Mouse (Mus musculus) midbrain, embryonic 13.5 days (tissue): Measurements from ENCODE around the gene Srms. TPM values are rescaled to one million over a fixed set of nuclear protein-coding genes. Genes with fewer than 3 reads are reported as not detected.
"Not testable (repeated sequence)": the region's sequence is repeated elsewhere in the genome, so short reads cannot be mapped to it uniquely, and the experiment has no call there.

ENCODE experiments used
- ATAC-seq: fragments of 200-750 bp; cut with Nextera tagmentation; 2 replicates; pipeline ENCODE4 v1.8.0; 2017; ENCODE audit warnings: mild to moderate bottlenecking, moderate TSS enrichment, moderate library complexity
- H3K27ac ChIP-seq: fragments of 300-500 bp; sonication (generic); 2 replicates; pipeline ENCODE4 v1.5.1; 2015; ENCODE audit warnings: inconsistent platforms, mild to moderate bottlenecking, moderate library complexity
- H3K27me3 ChIP-seq: fragments of 300-500 bp; sonication (generic); 2 replicates; pipeline ENCODE4 v1.6.1; 2015; ENCODE audit warnings: mild to moderate bottlenecking, inconsistent platforms
- H3K36me3 ChIP-seq: fragments of 300-500 bp; sonication (generic); 2 replicates; pipeline ENCODE4 v1.6.1; 2015; ENCODE audit warnings: mild to moderate bottlenecking, inconsistent platforms
- H3K4me1 ChIP-seq: fragments of 300-500 bp; sonication (generic); replicated peaks from 2 replicates; pipeline ENCODE4 v1.6.1; 2015; ENCODE audit warnings: inconsistent platforms
- H3K4me2 ChIP-seq: fragments of 300-500 bp; sonication (generic); replicated peaks from 2 replicates; pipeline ENCODE4 v1.6.1; 2015; ENCODE audit warnings: moderate library complexity, mild to moderate bottlenecking, inconsistent platforms
- H3K4me3 ChIP-seq: fragments of 300-500 bp; sonication (generic); replicated peaks from 2 replicates; pipeline ENCODE4 v1.5.1; 2015; ENCODE audit warnings: mild to moderate bottlenecking, inconsistent platforms
- H3K9ac ChIP-seq: fragments of 300-500 bp; sonication (generic); replicated peaks from 2 replicates; pipeline ENCODE4 v1.6.1; 2015; ENCODE audit warnings: mild to moderate bottlenecking, inconsistent platforms
- H3K9me3 ChIP-seq: fragments of 300-500 bp; sonication (generic); 2 replicates; pipeline ENCODE4 v1.6.1; 2016; ENCODE audit warnings: mild to moderate bottlenecking, inconsistent platforms
- WGBS: fragments of 180-500 bp; shearing (Covaris S2); methylation state at CpG from one replicate; pipeline ENCODE4 v1.1.7; 2015; 5-methylcytosine and 5-hydroxymethylcytosine counted together
- polyA plus RNA-seq: library from polyadenylated mRNA; unstranded; fragments of >200 nt; fragmentation: Nextera tagmentation; extraction: Ambion mirVana; gene quantifications from 2 replicates; pipeline ENCODE4 v1.2.1, GENCODE M21; 2015

Srms gene
- polyA plus RNA-seq, 1 experiment from 2014 or later = not detected

GRCm38 (mm10) chr2:181216037-181216436 is 3.1 kb upstream of the Srms start:
- no peak for ATAC-seq
- no peak overlapping the region for H3K27ac ChIP-seq
- no peak overlapping the region for H3K4me3 ChIP-seq
- no peak overlapping the region for H3K4me2 ChIP-seq
- no peaks in the 10 kb centered on the region for H3K9me3 ChIP-seq
- H3K27me3 ChIP-seq = peaks cover 53% of the 10 kb centered on the region
- no peaks in the 10 kb centered on the region for H3K36me3 ChIP-seq
- 88% methylated on average over 6 of the region's 6 CpGs for WGBS
- H3K9ac ChIP-seq = no peak overlapping the region
- peaks cover 25% of the 10 kb centered on the region for H3K4me1 ChIP-seq

- ATAC-seq = no peak
- H3K27ac ChIP-seq = no peak overlapping the region
- H3K4me3 ChIP-seq = peak overlapping the region; percentile 30
- no peaks in the 10 kb centered on the region for H3K9me3 ChIP-seq
- no peak overlapping the region; the same call in 1 of the 2 replicates for H3K9ac ChIP-seq
- peak overlapping the region; percentile 47 for H3K4me2 ChIP-seq
- no peaks in the 10 kb centered on the region for H3K36me3 ChIP-seq
- H3K27me3 ChIP-seq = peaks cover 53% of the 10 kb centered on the region
- WGBS = 3% methylated on average over 34 of the region's 34 CpGs
- peaks cover 12% of the 10 kb centered on the region for H3K4me1 ChIP-seq
These were observed 480 bp downstream of the Srms start for GRCm38 (mm10) chr2:181212389-181213020.

GRCm38 (mm10) chr2:181206118-181206517 is 6.9 kb downstream of the Srms start:
- no peak overlapping the region for H3K4me3 ChIP-seq
- H3K36me3 ChIP-seq = no peaks in the 10 kb centered on the region
- H3K4me2 ChIP-seq = no peak overlapping the region
- no peak for ATAC-seq
- peaks cover 15% of the 10 kb centered on the region for H3K27me3 ChIP-seq
- no peak overlapping the region for H3K9ac ChIP-seq
- 75% methylated on average over 9 of the region's 9 CpGs for WGBS
- H3K27ac ChIP-seq = no peak overlapping the region
- H3K4me1 ChIP-seq = no peaks in the 10 kb centered on the region
- no peaks in the 10 kb centered on the region for H3K9me3 ChIP-seq

- H3K9me3 ChIP-seq = no peaks in the 10 kb centered on the region
- no peak overlapping the region for H3K9ac ChIP-seq
- H3K4me3 ChIP-seq = no peak overlapping the region
- H3K27me3 ChIP-seq = peaks cover 11% of the 10 kb centered on the region
- no peaks in the 10 kb centered on the region for H3K4me1 ChIP-seq
- H3K36me3 ChIP-seq = no peaks in the 10 kb centered on the region
- no peak overlapping the region for H3K27ac ChIP-seq
- H3K4me2 ChIP-seq = no peak overlapping the region
- 89% methylated on average over 5 of the region's 5 CpGs for WGBS
- no peak for ATAC-seq
These were observed 7.3 kb downstream of the Srms start for GRCm38 (mm10) chr2:181205678-181206077.

- H3K36me3 ChIP-seq = no peaks in the 10 kb centered on the region
- H3K4me2 ChIP-seq = no peak overlapping the region
- H3K27me3 ChIP-seq = 0 out of 2 replicates have a peak, but pooled peaks cover 3% of the 10 kb centered on the region
- H3K27ac ChIP-seq = no peak overlapping the region
- no peaks in the 10 kb centered on the region for H3K4me1 ChIP-seq
- ATAC-seq = no peak
- WGBS = 83% methylated on average over 6 of the region's 6 CpGs
- H3K9me3 ChIP-seq = no peaks in the 10 kb centered on the region
- no peak overlapping the region for H3K9ac ChIP-seq
- no peak overlapping the region for H3K4me3 ChIP-seq
These were observed 10.1 kb downstream of the Srms start for GRCm38 (mm10) chr2:181202886-181203285.

GRCm38 (mm10) chr2:181202422-181202821 is 10.6 kb downstream of the Srms start, which contains the start of gene Ptk6:
Gene Ptk6, minus strand, starts transcription at chr2:181202789.
- 0 out of 2 replicates have a peak, but pooled peaks cover 3% of the 10 kb centered on the region for H3K27me3 ChIP-seq
- no peak for ATAC-seq
- no peaks in the 10 kb centered on the region for H3K9me3 ChIP-seq
- H3K4me3 ChIP-seq = no peak within 1 kb of the TSS
- H3K4me2 ChIP-seq = no peak within 1 kb of the TSS
- no peaks in the 10 kb centered on the region for H3K4me1 ChIP-seq
- 91% methylated on average over 3 of the region's 3 CpGs for WGBS
- no peak within 1 kb of the TSS for H3K27ac ChIP-seq
- H3K36me3 ChIP-seq = no peaks in the 10 kb centered on the region
- H3K9ac ChIP-seq = no peak within 1 kb of the TSS

GRCm38 (mm10) chr2:181201606-181202005 is 11.4 kb downstream of the Srms start:
- peaks cover 3% of the 10 kb centered on the region; the same call in 1 of the 2 replicates for H3K27me3 ChIP-seq
- H3K9ac ChIP-seq = no peak overlapping the region
- 80% methylated on average over 3 of the region's 3 CpGs for WGBS
- H3K4me2 ChIP-seq = no peak overlapping the region
- H3K36me3 ChIP-seq = no peaks in the 10 kb centered on the region
- no peak for ATAC-seq
- H3K27ac ChIP-seq = no peak overlapping the region
- H3K4me1 ChIP-seq = no peaks in the 10 kb centered on the region
- H3K4me3 ChIP-seq = no peak overlapping the region
- H3K9me3 ChIP-seq = no peaks in the 10 kb centered on the region

GRCm38 (mm10) chr2:181196628-181197300 is 16.2 kb downstream of the Srms start:
- H3K4me2 ChIP-seq = no peak overlapping the region
- no peaks in the 10 kb centered on the region for H3K36me3 ChIP-seq
- WGBS = 96% methylated on average over 4 of the region's 4 CpGs
- no peaks in the 10 kb centered on the region; the same call in 1 of the 2 replicates for H3K27me3 ChIP-seq
- H3K9ac ChIP-seq = no peak overlapping the region
- H3K9me3 ChIP-seq = no peaks in the 10 kb centered on the region
- ATAC-seq = no peak
- no peaks in the 10 kb centered on the region for H3K4me1 ChIP-seq
- no peak overlapping the region for H3K4me3 ChIP-seq
- H3K27ac ChIP-seq = no peak overlapping the region

- Histone ChIP-seq H3K27me3 (no peaks in the 10 kb centered on the region; the same call in 1 of the 2 replicates), H3K4me3 (no peak overlapping the region), H3K36me3 (peaks cover 11% of the 10 kb centered on the region), H3K27ac (no peak overlapping the region), H3K4me2 (no peak overlapping the region), H3K9me3 (no peaks in the 10 kb centered on the region), H3K4me1 (peaks cover 9% of the 10 kb centered on the region), H3K9ac (no peak overlapping the region)
- 89% methylated on average over 3 of the region's 3 CpGs for WGBS
- no peak for ATAC-seq
These were observed 19.9 kb downstream of the Srms start for GRCm38 (mm10) chr2:181193044-181193443.

GRCm38 (mm10) chr2:181191936-181192335 is 21.0 kb downstream of the Srms start:
- Histone ChIP-seq H3K4me1 (peaks cover 9% of the 10 kb centered on the region), H3K9me3 (no peaks in the 10 kb centered on the region), H3K27me3 (no peaks in the 10 kb centered on the region; the same call in 1 of the 2 replicates), H3K27ac (no peak overlapping the region), H3K4me3 (no peak overlapping the region), H3K36me3 (peaks cover 11% of the 10 kb centered on the region), H3K9ac (no peak overlapping the region), H3K4me2 (no peak overlapping the region)
- 52% methylated on average over 4 of the region's 4 CpGs for WGBS
- no peak for ATAC-seq

- H3K4me3 ChIP-seq, H3K4me1 ChIP-seq, H3K27me3 ChIP-seq, H3K9me3 ChIP-seq, H3K27ac ChIP-seq, ATAC-seq, H3K9ac ChIP-seq, H3K4me2 ChIP-seq: not testable (repeated sequence)
- 83% methylated on average over 4 of the region's 4 CpGs for WGBS
- H3K36me3 ChIP-seq = peaks cover 11% of the 10 kb centered on the region
These were observed 21.6 kb downstream of the Srms start for GRCm38 (mm10) chr2:181191385-181191784.

- ATAC-seq = no peak
- H3K4me1 ChIP-seq = peaks cover 12% of the 10 kb centered on the region
- H3K27ac ChIP-seq = no peak overlapping the region
- H3K4me2 ChIP-seq = no peak overlapping the region; the same call in 1 of the 2 replicates
- 95% methylated on average over 1 of the region's 1 CpGs for WGBS
- no peaks in the 10 kb centered on the region for H3K9me3 ChIP-seq
- H3K9ac ChIP-seq = no peak overlapping the region
- peaks cover 6% of the 10 kb centered on the region; the same call in 1 of the 2 replicates for H3K27me3 ChIP-seq
- H3K4me3 ChIP-seq = no peak overlapping the region
- peaks cover 11% of the 10 kb centered on the region for H3K36me3 ChIP-seq
These were observed 23.7 kb downstream of the Srms start for GRCm38 (mm10) chr2:181189321-181189720.
